Mouse (Mus musculus) liver, embryonic 14.5 days (tissue): ENCODE data around the gene Gse1. TPM values are rescaled to one million over a fixed set of nuclear protein-coding genes. Genes with fewer than 3 reads are reported as not detected.
A peak's percentile ranks its signal among the peaks of the same experiment; 100 is the strongest.

ENCODE experiments used
- ATAC-seq: fragments of 200-750 bp; cut with Nextera tagmentation; 2 replicates; pipeline ENCODE4 v1.8.0; 2017; ENCODE audit warnings: moderate number of reproducible peaks, mild to moderate bottlenecking, moderate library complexity; ENCODE audit not compliant: insufficient read depth
- DNase-seq, 3 experiments: peaks; one replicate each; pipeline ENCODE4 v3.0.0-alpha.2; 2012 to 2013; ENCODE audit warnings: low read depth in 3 of 3, low spot score in 3 of 3
- H3K27ac ChIP-seq: fragments of 300-500 bp; sonication (generic); 2 replicates; pipeline ENCODE4 v1.5.1; 2014; ENCODE audit warnings: moderate library complexity, mild to moderate bottlenecking, control low read depth, inconsistent platforms
- H3K27me3 ChIP-seq: fragments of 300-500 bp; sonication (generic); 2 replicates; pipeline ENCODE4 v1.6.1; 2014; ENCODE audit warnings: mild to moderate bottlenecking, low read length, moderate library complexity; ENCODE audit not compliant: control insufficient read depth, insufficient read depth
- H3K36me3 ChIP-seq: fragments of 300-500 bp; sonication (generic); replicated peaks from 2 replicates; pipeline ENCODE4 v1.6.1; 2014; ENCODE audit warnings: low read depth; ENCODE audit not compliant: control insufficient read depth, insufficient read depth
- H3K4me1 ChIP-seq, 2 experiments: fragments of 200-500 bp in 1 of 2; fragments of 300-500 bp in 1 of 2; sonication (generic) in 1 of 2; replicated peaks; 2 replicates each; pipeline ENCODE4 v1.6.1; 2012 to 2014; ENCODE audit warnings: antibody characterized with exemption in 1 of 2, inconsistent platforms in 1 of 2, low read length in 1 of 2; ENCODE audit not compliant: control insufficient read depth in 2 of 2, insufficient read depth in 2 of 2
- H3K4me2 ChIP-seq: fragments of 300-500 bp; sonication (generic); 2 replicates; pipeline ENCODE4 v1.6.1; 2014; ENCODE audit warnings: low read depth, mild to moderate bottlenecking, control low read depth, moderate library complexity
- H3K4me3 ChIP-seq, 2 experiments: fragments of 200-500 bp in 1 of 2; fragments of 300-500 bp in 1 of 2; sonication (generic) in 1 of 2; 2 replicates each; pipeline ENCODE4 v1.5.1; 2012 to 2014; ENCODE audit warnings: low read depth in 2 of 2, low read length in 2 of 2, mild to moderate bottlenecking in 2 of 2, control low read depth in 1 of 2, inconsistent platforms in 1 of 2, moderate library complexity in 1 of 2; ENCODE audit not compliant: insufficient read depth in 1 of 2
- H3K9ac ChIP-seq: fragments of 300-500 bp; sonication (generic); replicated peaks from 2 replicates; pipeline ENCODE4 v1.6.1; 2014; ENCODE audit warnings: mild to moderate bottlenecking, control low read depth, moderate library complexity
- H3K9me3 ChIP-seq: fragments of 300-500 bp; sonication (generic); 2 replicates; pipeline ENCODE4 v1.6.1; 2016; ENCODE audit warnings: low read length, mixed read lengths; ENCODE audit not compliant: control insufficient read depth
- CTCF ChIP-seq: IDR thresholded peaks from 2 replicates; pipeline ENCODE4 v1.5.1; 2016; ENCODE audit warnings: antibody characterized with exemption, low read depth, control low read depth
- EP300 ChIP-seq: IDR thresholded peaks from 2 replicates; pipeline ENCODE4 v1.6.1; 2016; ENCODE audit warnings: antibody characterized with exemption, low read depth
- WGBS: fragments of 180-500 bp; shearing (Covaris S2); extraction: QIAGEN DNeasy Blood & Tissue Kit; methylation state at CpG from one replicate; pipeline ENCODE4 v1.1.7; 2014; ENCODE audit not compliant: insufficient replicate concordance; 5-methylcytosine and 5-hydroxymethylcytosine counted together
- polyA plus RNA-seq, 2 experiments: library from polyadenylated mRNA; depleted of rRNA in 1 of 2; stranded (reverse) in 1 of 2; unstranded in 1 of 2; fragments of >200 nt; fragmentation: Nextera tagmentation in 1 of 2; extraction: Ambion mirVana in 1 of 2; gene quantifications; 2 replicates each; pipeline versions ENCODE4 v1.2.1 to v1.2.3; 2012 to 2014

Gene Gse1
- polyA plus RNA-seq, 2 experiments, result 11.4 to 14.9 TPM

GRCm38 (mm10) chr8:120528332-120528731, 300.1 kb downstream of the Gse1 start:
- H3K9me3 ChIP-seq, result no peaks in the 10 kb centered on the region
- H3K27ac ChIP-seq, result no peak overlapping the region
- H3K4me1 ChIP-seq, result peaks cover 38 to 44% of the 10 kb centered on the region in 2 experiments
- H3K9ac ChIP-seq, result no peak overlapping the region
- no peak overlapping the region for H3K4me3 ChIP-seq
- no peaks in the 10 kb centered on the region for H3K27me3 ChIP-seq
- no peak overlapping the region for H3K4me2 ChIP-seq
- TF ChIP-seq CTCF, result no peak
- TF ChIP-seq EP300, result no peak
- H3K36me3 ChIP-seq, result peaks cover 3% of the 10 kb centered on the region
- DNase-seq, result no peak
- no peak for ATAC-seq
- WGBS, result 59% methylated on average over 3 of the region's 3 CpGs

- DNase-seq (no peak), ATAC-seq (no peak)
- Histone ChIP-seq H3K4me2 (no peak overlapping the region), H3K4me3 (no peak overlapping the region), H3K9me3 (no peaks in the 10 kb centered on the region), H3K4me1 (peaks cover 44 to 49% of the 10 kb centered on the region in 2 experiments), H3K36me3 (peaks cover 3% of the 10 kb centered on the region), H3K9ac (no peak overlapping the region), H3K27me3 (no peaks in the 10 kb centered on the region), H3K27ac (no peak overlapping the region; the same call in 1 of the 2 replicates)
- TF ChIP-seq CTCF (no peak), EP300 (no peak)
- 50% methylated on average over 7 of the region's 7 CpGs for WGBS
Measured at GRCm38 (mm10) chr8:120529226-120529625, 301.0 kb downstream of the Gse1 start.

GRCm38 (mm10) chr8:120530954-120531656, 302.8 kb downstream of the Gse1 start:
- H3K4me1 ChIP-seq, result peaks cover 44 to 46% of the 10 kb centered on the region in 2 experiments

GRCm38 (mm10) chr8:120531775-120532516, 303.7 kb downstream of the Gse1 start:
- DNase-seq (no peak), ATAC-seq (no peak)
- Histone ChIP-seq H3K27me3 (no peaks in the 10 kb centered on the region), H3K9me3 (no peaks in the 10 kb centered on the region), H3K4me3 (no peak overlapping the region), H3K4me2 (peak overlapping the region; percentile 44), H3K36me3 (peaks cover 3% of the 10 kb centered on the region), H3K9ac (peak overlapping the region; percentile 3; the same call in 1 of the 2 replicates), H3K27ac (no peak overlapping the region), H3K4me1 (peaks cover 40 to 44% of the 10 kb centered on the region in 2 experiments)
- 59% methylated on average over 10 of the region's 10 CpGs for WGBS
- TF ChIP-seq CTCF (no peak), EP300 (no peak)

More at GRCm38 (mm10) chr8:120530954-120531656, 302.8 kb downstream of the Gse1 start:
- H3K36me3 ChIP-seq, result peaks cover 3% of the 10 kb centered on the region
- H3K27me3 ChIP-seq, result no peaks in the 10 kb centered on the region
- no peak for ATAC-seq
- TF ChIP-seq EP300 (no peak), CTCF (no peak)
- no peak overlapping the region for H3K4me3 ChIP-seq
- no peak for DNase-seq
- 45% methylated on average over 16 of the region's 16 CpGs for WGBS
- H3K9ac ChIP-seq, result no peak overlapping the region
- no peaks in the 10 kb centered on the region for H3K9me3 ChIP-seq
- H3K27ac ChIP-seq, result no peak overlapping the region
- H3K4me2 ChIP-seq, result no peak overlapping the region
